Mouse (Mus musculus) liver, adult 2 months (tissue): ENCODE results near the gene Gabrq.

Experiments
- CTCF ChIP-seq: fragments of 200-500 bp; IDR thresholded peaks from 2 replicates; pipeline ENCODE4 v1.5.1; 2011; ENCODE audit warnings: low read depth, low read length, control low read depth
- POLR2A ChIP-seq: fragments of 200-500 bp; IDR thresholded peaks from 2 replicates; pipeline ENCODE4 v1.6.1; 2011; ENCODE audit warnings: low read length, control low read depth; ENCODE audit not compliant: insufficient read depth; ENCODE audit errors: extremely low read depth

GRCm38 (mm10) chrX:72789558-72789871 lies 35.5 kb upstream of the Gabrq start:
- TF ChIP-seq POLR2A, result no peak
- no peak for TF ChIP-seq CTCF
